Comparison of ENCODE assay signal across 25 mouse cellular contexts in genomic region chr10:67901179-67901578, GRCm38 (mm10). TPM values are rescaled to one million over a fixed set of nuclear protein-coding genes. Genes with fewer than 3 reads are reported as not detected.
DNase-seq lines count a peak whose midpoint lies in the region; ATAC-seq and TF ChIP-seq lines count a peak whose summit lies in the region.
"Had no signal": no experiment of that assay in that cellular context is flagged by ENCODE, and none has a peak within 500 bp of the region (broad histone marks: within the 10 kb centered on the region; RNA-seq: fewer than 3 reads in every experiment).

No protein-coding gene starts in this region.

- no peak for DNase-seq in forebrain, postnatal 0 days
- peak; percentile 10 for DNase-seq in embryo, embryonic 11 days
- DNase-seq in retina, postnatal 1 day: peak; percentile 84
- no peak for DNase-seq in thymus, postnatal 36 days
- DNase-seq: adrenal gland, postnatal 36 days; cerebellum, adult 11-12 months; cerebellum, postnatal 10 days; gastrocnemius, postnatal 10 days; heart, postnatal 10 days; kidney, adult 9 months; kidney, postnatal 14 days; liver; lung, postnatal 36 days; thymus, adult 18-20 months had no signal

- H3K4me2 ChIP-seq in forebrain, embryonic 12.5 days: no peak overlapping the region
- no peak overlapping the region for H3K4me2 ChIP-seq in forebrain, postnatal 0 days (ENCODE audit: low read depth)
- H3K4me2 ChIP-seq in midbrain, embryonic 13.5 days (replicated peaks): no peak overlapping the region
- H3K4me2 ChIP-seq: heart, embryonic 12.5 days; liver, embryonic 15.5 days; lung, embryonic 15.5 days; neural tube, embryonic 12.5 days had no signal

- 7% methylated on average over 5 of the region's 5 CpGs for WGBS in forebrain, embryonic 12.5 days
- 8% methylated on average over 5 of the region's 5 CpGs for WGBS in forebrain, postnatal 0 days
- WGBS in midbrain, embryonic 13.5 days: 4% methylated on average over 5 of the region's 5 CpGs

- peaks cover 40% of the 10 kb centered on the region for H3K27me3 ChIP-seq in forebrain, embryonic 12.5 days
- no peaks in the 10 kb centered on the region for H3K27me3 ChIP-seq in forebrain, postnatal 0 days (ENCODE audit: insufficient read depth, low read length)
- peaks cover 83% of the 10 kb centered on the region for H3K27me3 ChIP-seq in midbrain, embryonic 13.5 days
- H3K27me3 ChIP-seq: heart, embryonic 12.5 days; liver, embryonic 15.5 days; lung, embryonic 15.5 days; megakaryocyte, embryonic 14.5 days; neural tube, embryonic 12.5 days had no signal

- no peaks in the 10 kb centered on the region for H3K36me3 ChIP-seq in forebrain, embryonic 12.5 days (replicated peaks)
- H3K36me3 ChIP-seq in forebrain, postnatal 0 days (ENCODE audit: insufficient read depth): 0 out of 2 replicates have a peak, but pooled peaks cover 5% of the 10 kb centered on the region
- H3K36me3 ChIP-seq in midbrain, embryonic 13.5 days: no peaks in the 10 kb centered on the region
- H3K36me3 ChIP-seq: heart, embryonic 12.5 days; limb, embryonic 10.5 days; liver, embryonic 15.5 days; lung, embryonic 15.5 days; neural tube, embryonic 12.5 days had no signal

- H3K9ac ChIP-seq in forebrain, embryonic 12.5 days: no peak overlapping the region
- H3K9ac ChIP-seq in forebrain, postnatal 0 days: no peak overlapping the region
- no peak overlapping the region for H3K9ac ChIP-seq in midbrain, embryonic 13.5 days (replicated peaks)
- H3K9ac ChIP-seq: heart, embryonic 12.5 days; liver, embryonic 15.5 days; lung, embryonic 15.5 days; neural tube, embryonic 12.5 days had no signal

- peaks cover 3% of the 10 kb centered on the region; the same call in 1 of the 2 replicates for H3K4me1 ChIP-seq in forebrain, embryonic 12.5 days
- H3K4me1 ChIP-seq in forebrain, postnatal 0 days (ENCODE audit: insufficient read depth): 0 out of 2 replicates have a peak, but pooled peaks cover 3% of the 10 kb centered on the region
- H3K4me1 ChIP-seq in midbrain, embryonic 13.5 days (replicated peaks): peaks cover 6% of the 10 kb centered on the region; the same call in 1 of the 2 replicates
- H3K4me1 ChIP-seq: heart, embryonic 12.5 days; limb, embryonic 10.5 days; liver, embryonic 15.5 days; lung, embryonic 15.5 days; megakaryocyte, embryonic 14.5 days; neural tube, embryonic 12.5 days had no signal

- no peak for TF ChIP-seq CTCF in forebrain, postnatal 0 days (IDR thresholded peaks at IDR 0.05; ENCODE audit: low read depth)

- 0 out of 2 replicates have a peak, but pooled peaks have one; percentile 33 for ATAC-seq in forebrain, embryonic 12.5 days (ENCODE audit: low FRiP score)
- no peak for ATAC-seq in forebrain, postnatal 0 days
- peak; percentile 77 for ATAC-seq in midbrain, embryonic 13.5 days
- no peak for ATAC-seq in frontal cortex, adult (ENCODE audit: low TSS enrichment)
- ATAC-seq: hindbrain, postnatal 0 days; intestine, embryonic 16.5 days had no signal

- H3K27ac ChIP-seq in forebrain, embryonic 12.5 days: no peak overlapping the region
- no peak overlapping the region for H3K27ac ChIP-seq in forebrain, postnatal 0 days (ENCODE audit: low read depth, low read length)
- H3K27ac ChIP-seq in midbrain, embryonic 13.5 days: no peak overlapping the region
- H3K27ac ChIP-seq: hindbrain, postnatal 0 days; limb, embryonic 10.5 days; liver, embryonic 15.5 days; lung, embryonic 15.5 days; neural tube, embryonic 12.5 days had no signal

- no peaks in the 10 kb centered on the region for H3K9me3 ChIP-seq in forebrain, embryonic 12.5 days
- no peaks in the 10 kb centered on the region for H3K9me3 ChIP-seq in forebrain, postnatal 0 days (ENCODE audit: low read length)
- no peaks in the 10 kb centered on the region for H3K9me3 ChIP-seq in midbrain, embryonic 13.5 days
- H3K9me3 ChIP-seq: heart, embryonic 12.5 days; limb, embryonic 10.5 days; liver, embryonic 15.5 days; lung, embryonic 15.5 days; neural tube, embryonic 12.5 days had no signal

- H3K4me3 ChIP-seq in forebrain, embryonic 12.5 days (replicated peaks): no peak overlapping the region
- H3K4me3 ChIP-seq in forebrain, postnatal 0 days (ENCODE audit: low read depth, low read length): no peak overlapping the region
- no peak overlapping the region for H3K4me3 ChIP-seq in midbrain, embryonic 13.5 days (replicated peaks)
- H3K4me3 ChIP-seq: heart, embryonic 12.5 days; limb, embryonic 10.5 days; liver, embryonic 15.5 days; lung, embryonic 15.5 days; megakaryocyte, embryonic 14.5 days; neural tube, embryonic 12.5 days had no signal

RNA-seq across cellular contexts. Expression of gene Zfp365, which starts 11.3 kb away (rescaled TPM):
- 2.3 and 3.6 TPM in 2 replicates for polyA plus RNA-seq in forebrain, embryonic 12.5 days (2016; fragmentation: Nextera tagmentation; extraction: Ambion mirVana)
- total RNA-seq in forebrain, postnatal 0 days (2014; rRNA removed): 21.8 and 24.9 TPM in 2 replicates
- polyA plus RNA-seq in forebrain, postnatal 0 days (2015; fragmentation: Nextera tagmentation; extraction: Ambion mirVana): 3.6 and 8.4 TPM in 2 replicates
- 2.7 and 3.0 TPM in 2 replicates for polyA plus RNA-seq in midbrain, embryonic 13.5 days (2015; fragmentation: Nextera tagmentation; extraction: Ambion mirVana)

Comparison
In these comparisons a context has a peak if more than half of its experiments do, and no peak if none do; other contexts are left out.
1. ATAC-seq: peak in forebrain, embryonic 12.5 days (single experiment) and midbrain, embryonic 13.5 days (single experiment); none in forebrain, postnatal 0 days (single experiment) and frontal cortex, adult (single experiment).
2. DNase-seq: peak in embryo, embryonic 11 days (single experiment) and retina, postnatal 1 day (single experiment); none in forebrain, postnatal 0 days (single experiment) and thymus, postnatal 36 days (0 of 2).